Mouse (Mus musculus) stomach, postnatal 0 days (tissue): ENCODE data around the gene Ppp2r2c. TPM values are rescaled to one million over a fixed set of nuclear protein-coding genes. Genes with fewer than 3 reads are reported as not detected.

Experiments
- ATAC-seq: fragments of 200-750 bp; cut with Nextera tagmentation; 2 replicates; pipeline ENCODE4 v1.8.0; 2017; ENCODE audit not compliant: low FRiP score, low TSS enrichment
- DNase-seq: peaks from one replicate; pipeline ENCODE4 v3.0.0-alpha.2; 2016; ENCODE audit warnings: low spot score
- H3K27ac ChIP-seq: fragments of 300-500 bp; sonication (generic); replicated peaks from 2 replicates; pipeline ENCODE4 v1.5.1; 2014; ENCODE audit warnings: mild to moderate bottlenecking, control low read depth
- H3K27me3 ChIP-seq: fragments of 300-500 bp; sonication (generic); 2 replicates; pipeline ENCODE4 v1.6.1; 2014; ENCODE audit warnings: low read length; ENCODE audit not compliant: control insufficient read depth, insufficient read depth
- H3K36me3 ChIP-seq: fragments of 300-500 bp; sonication (generic); 2 replicates; pipeline ENCODE4 v1.6.1; 2014; ENCODE audit warnings: low read length, mixed read lengths; ENCODE audit not compliant: control insufficient read depth, insufficient read depth
- H3K4me1 ChIP-seq: fragments of 300-500 bp; sonication (generic); replicated peaks from 2 replicates; pipeline ENCODE4 v1.6.1; 2014; ENCODE audit warnings: antibody characterized with exemption; ENCODE audit not compliant: control insufficient read depth, insufficient read depth
- H3K4me2 ChIP-seq: fragments of 300-500 bp; sonication (generic); replicated peaks from 2 replicates; pipeline ENCODE4 v1.6.1; 2014; ENCODE audit warnings: low read depth, mild to moderate bottlenecking, control low read depth, moderate library complexity
- H3K4me3 ChIP-seq: fragments of 300-500 bp; sonication (generic); 2 replicates; pipeline ENCODE4 v1.5.1; 2014; ENCODE audit warnings: low read depth, low read length, control low read depth
- H3K9ac ChIP-seq: fragments of 300-500 bp; sonication (generic); 2 replicates; pipeline ENCODE4 v1.6.1; 2014; ENCODE audit warnings: mild to moderate bottlenecking, low read length, control low read depth, mixed read lengths
- H3K9me3 ChIP-seq: fragments of 300-500 bp; sonication (generic); 2 replicates; pipeline ENCODE4 v1.6.1; 2016; ENCODE audit warnings: low read length; ENCODE audit not compliant: control insufficient read depth
- CTCF ChIP-seq: IDR thresholded peaks from 2 replicates; pipeline ENCODE4 v1.5.1; 2016; ENCODE audit warnings: antibody characterized with exemption, low read depth, mild to moderate bottlenecking, moderate library complexity
- EP300 ChIP-seq: optimal IDR thresholded peaks from 2 replicates; pipeline ENCODE3; 2016; ENCODE audit warnings: antibody characterized with exemption
- WGBS: fragments of 180-500 bp; shearing (Covaris S2); extraction: QIAGEN DNeasy Blood & Tissue Kit; methylation state at CpG from one replicate; pipeline ENCODE4 v1.1.7; 2014; 5-methylcytosine and 5-hydroxymethylcytosine counted together
- polyA plus RNA-seq: library from polyadenylated mRNA; unstranded; fragments of >200 nt; fragmentation: Nextera tagmentation; extraction: Ambion mirVana; gene quantifications from 2 replicates; pipeline ENCODE4 v1.2.1, GENCODE M21; 2015

Ppp2r2c gene
- polyA plus RNA-seq, 1 experiment from 2014 or later = 0.93 TPM

- DNase-seq (no peak), ATAC-seq (no peak)
- no peaks in the 10 kb centered on the region for H3K36me3 ChIP-seq
- H3K4me2 ChIP-seq = no peak overlapping the region
- no peaks in the 10 kb centered on the region for H3K4me1 ChIP-seq
- no peak overlapping the region for H3K4me3 ChIP-seq
- H3K9me3 ChIP-seq = no peaks in the 10 kb centered on the region
- WGBS = 79% methylated on average over 21 of the region's 21 CpGs
- TF ChIP-seq EP300 = no peak
- no peak for TF ChIP-seq CTCF
- H3K9ac ChIP-seq = no peak overlapping the region
- no peak overlapping the region for H3K27ac ChIP-seq
- no peaks in the 10 kb centered on the region for H3K27me3 ChIP-seq
Measured at GRCm38 (mm10) chr5:36909545-36909944, 41.2 kb downstream of the Ppp2r2c start.

GRCm38 (mm10) chr5:36910980-36911379, 42.7 kb downstream of the Ppp2r2c start:
- H3K27ac ChIP-seq = no peak overlapping the region
- H3K4me1 ChIP-seq = no peaks in the 10 kb centered on the region
- TF ChIP-seq CTCF = no peak
- no peak for TF ChIP-seq EP300
- no peak overlapping the region for H3K9ac ChIP-seq
- 21% methylated on average over 7 of the region's 7 CpGs for WGBS
- DNase-seq = no peak
- no peak overlapping the region for H3K4me2 ChIP-seq
- H3K27me3 ChIP-seq = no peaks in the 10 kb centered on the region
- ATAC-seq = no peak
- H3K9me3 ChIP-seq = no peaks in the 10 kb centered on the region
- H3K36me3 ChIP-seq = no peaks in the 10 kb centered on the region
- no peak overlapping the region for H3K4me3 ChIP-seq

GRCm38 (mm10) chr5:36911759-36912352, 43.5 kb downstream of the Ppp2r2c start:
- no peak overlapping the region for H3K4me2 ChIP-seq
- no peaks in the 10 kb centered on the region for H3K27me3 ChIP-seq
- DNase-seq = no peak
- H3K27ac ChIP-seq = no peak overlapping the region
- TF ChIP-seq CTCF (no peak), EP300 (no peak)
- no peak for ATAC-seq
- no peaks in the 10 kb centered on the region for H3K4me1 ChIP-seq
- WGBS = 65% methylated on average over 11 of the region's 11 CpGs
- no peak overlapping the region for H3K4me3 ChIP-seq
- H3K36me3 ChIP-seq = no peaks in the 10 kb centered on the region
- H3K9ac ChIP-seq = no peak overlapping the region
- H3K9me3 ChIP-seq = no peaks in the 10 kb centered on the region

- Histone ChIP-seq H3K9me3 (no peaks in the 10 kb centered on the region), H3K36me3 (no peaks in the 10 kb centered on the region), H3K4me2 (no peak overlapping the region), H3K27me3 (no peaks in the 10 kb centered on the region), H3K4me3 (no peak overlapping the region), H3K9ac (no peak overlapping the region), H3K4me1 (no peaks in the 10 kb centered on the region), H3K27ac (no peak overlapping the region)
- DNase-seq (no peak), ATAC-seq (no peak)
- WGBS = 59% methylated on average over 14 of the region's 14 CpGs
- TF ChIP-seq EP300 (no peak), CTCF (no peak)
Measured at GRCm38 (mm10) chr5:36912602-36913310, 44.4 kb downstream of the Ppp2r2c start.

- Histone ChIP-seq H3K36me3 (no peaks in the 10 kb centered on the region), H3K4me2 (no peak overlapping the region), H3K9me3 (no peaks in the 10 kb centered on the region), H3K9ac (no peak overlapping the region), H3K4me1 (no peaks in the 10 kb centered on the region), H3K27ac (no peak overlapping the region), H3K4me3 (no peak overlapping the region), H3K27me3 (no peaks in the 10 kb centered on the region)
- 64% methylated on average over 3 of the region's 3 CpGs for WGBS
- DNase-seq (no peak), ATAC-seq (no peak)
- TF ChIP-seq EP300 (no peak), CTCF (no peak)
Measured at GRCm38 (mm10) chr5:36915256-36915655, 46.9 kb downstream of the Ppp2r2c start.

GRCm38 (mm10) chr5:36916581-36916980, 48.3 kb downstream of the Ppp2r2c start:
- Histone ChIP-seq H3K4me1 (no peaks in the 10 kb centered on the region), H3K9ac (no peak overlapping the region), H3K27me3 (no peaks in the 10 kb centered on the region), H3K4me2 (no peak overlapping the region), H3K4me3 (no peak overlapping the region), H3K36me3 (no peaks in the 10 kb centered on the region), H3K9me3 (no peaks in the 10 kb centered on the region), H3K27ac (no peak overlapping the region)
- DNase-seq (no peak), ATAC-seq (no peak)
- WGBS = 79% methylated on average over 4 of the region's 4 CpGs
- TF ChIP-seq EP300 (no peak), CTCF (no peak)
